Mouse (Mus musculus): ENCODE results near the gene Il1r2.

The Il1r2 gene

DNA sequence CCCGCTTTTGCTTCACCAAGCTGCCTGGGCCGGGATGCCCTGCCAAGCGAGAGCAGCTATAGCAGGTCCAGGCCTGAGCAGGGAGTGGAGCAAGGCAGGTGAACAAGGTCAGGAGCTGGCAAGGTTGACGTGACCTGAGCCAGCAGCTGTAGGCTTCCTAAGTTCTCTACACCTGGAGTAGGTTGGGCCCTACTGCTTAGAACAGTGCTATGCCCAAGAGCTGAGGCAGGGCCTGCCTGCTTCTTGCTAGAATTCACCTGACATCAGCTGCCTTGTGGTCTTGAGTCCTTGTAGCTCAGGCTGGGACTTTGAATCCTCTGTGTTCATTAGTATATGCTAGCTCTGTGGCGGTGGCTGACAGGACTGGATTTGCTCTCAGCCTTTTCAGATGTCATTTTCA is at the start of gene Il1r2:
Gene Il1r2, plus strand, starts transcription at position 301 of the 400 bp plus-strand sequence.
- no peak for DNase-seq

GRCm38 (mm10) chr1:40024554-40025320 is 49.1 kb upstream of the Il1r2 start:
- no peak for DNase-seq

GRCm38 (mm10) chr1:40025416-40025815 is 48.5 kb upstream of the Il1r2 start:
- DNase-seq, result no peak

- no peak for DNase-seq
These were observed 46.7 kb upstream of the Il1r2 start for GRCm38 (mm10) chr1:40027116-40027620.

DNA sequence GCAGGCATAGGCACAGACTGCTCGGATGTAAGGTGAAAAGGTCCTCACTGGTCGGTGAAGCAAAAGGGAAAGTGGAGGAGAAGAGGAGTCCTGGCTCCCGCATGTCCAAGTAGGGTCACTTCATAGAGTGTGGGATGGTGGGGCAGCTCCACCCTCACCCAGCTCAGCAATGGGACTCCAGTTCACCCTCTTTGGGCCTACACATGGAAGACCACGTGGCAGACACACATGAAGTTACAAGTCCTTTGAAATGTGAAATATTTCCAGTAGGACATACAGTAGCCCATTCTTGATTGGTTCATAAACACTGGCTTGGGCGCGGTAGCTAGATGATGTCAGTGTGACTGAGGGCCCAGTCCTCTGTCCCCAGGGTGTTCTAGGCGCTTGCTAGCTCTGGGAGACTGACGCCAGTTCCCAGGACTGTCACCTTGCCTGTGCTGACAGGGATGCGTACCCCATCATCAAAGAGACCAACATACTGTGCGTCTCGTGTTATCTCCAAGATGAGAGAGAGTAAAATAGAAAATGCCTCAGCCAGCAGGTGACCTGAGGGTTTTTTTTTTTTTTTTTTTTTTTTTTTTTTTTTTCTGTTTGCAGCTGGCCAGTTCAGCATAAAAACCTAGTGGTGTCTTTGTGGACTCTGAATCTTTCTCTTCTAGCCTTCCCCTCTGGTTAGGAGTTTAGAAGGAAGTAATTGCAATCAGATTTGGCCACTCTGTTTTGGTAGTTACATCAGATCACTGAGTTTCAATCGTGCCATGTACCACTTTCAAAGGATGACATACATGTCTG is 45.5 kb upstream of the Il1r2 start:
- no peak for DNase-seq

- no peak for DNase-seq
These were observed 44.3 kb upstream of the Il1r2 start for GRCm38 (mm10) chr1:40029597-40029996.

- DNase-seq, result no peak
These were observed 43.4 kb upstream of the Il1r2 start for GRCm38 (mm10) chr1:40030287-40030975.

GRCm38 (mm10) chr1:40030976-40031356 is 42.9 kb upstream of the Il1r2 start:
- DNase-seq, result no peak

GRCm38 (mm10) chr1:40031626-40032025 is 42.3 kb upstream of the Il1r2 start:
- no peak for DNase-seq

DNA sequence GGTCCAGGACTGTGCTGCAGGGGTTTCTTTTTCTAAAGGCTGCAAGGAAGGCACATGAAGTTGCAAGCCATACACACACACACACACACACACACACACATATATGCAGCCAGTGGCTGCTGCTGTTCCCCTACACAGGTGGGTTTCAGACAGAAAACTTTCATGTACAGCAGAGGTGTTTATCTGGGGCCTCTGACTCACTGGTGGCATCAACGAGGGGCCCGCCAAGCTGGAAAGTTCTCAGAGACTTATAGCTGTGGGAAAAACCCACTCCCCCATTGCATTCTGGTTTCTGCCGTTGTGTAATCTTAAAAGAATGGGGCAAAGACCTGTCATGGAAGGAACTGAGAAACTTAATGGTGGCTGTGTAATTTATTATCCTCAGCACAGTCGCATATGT is 40.6 kb upstream of the Il1r2 start:
- DNase-seq, result no peak

DNA sequence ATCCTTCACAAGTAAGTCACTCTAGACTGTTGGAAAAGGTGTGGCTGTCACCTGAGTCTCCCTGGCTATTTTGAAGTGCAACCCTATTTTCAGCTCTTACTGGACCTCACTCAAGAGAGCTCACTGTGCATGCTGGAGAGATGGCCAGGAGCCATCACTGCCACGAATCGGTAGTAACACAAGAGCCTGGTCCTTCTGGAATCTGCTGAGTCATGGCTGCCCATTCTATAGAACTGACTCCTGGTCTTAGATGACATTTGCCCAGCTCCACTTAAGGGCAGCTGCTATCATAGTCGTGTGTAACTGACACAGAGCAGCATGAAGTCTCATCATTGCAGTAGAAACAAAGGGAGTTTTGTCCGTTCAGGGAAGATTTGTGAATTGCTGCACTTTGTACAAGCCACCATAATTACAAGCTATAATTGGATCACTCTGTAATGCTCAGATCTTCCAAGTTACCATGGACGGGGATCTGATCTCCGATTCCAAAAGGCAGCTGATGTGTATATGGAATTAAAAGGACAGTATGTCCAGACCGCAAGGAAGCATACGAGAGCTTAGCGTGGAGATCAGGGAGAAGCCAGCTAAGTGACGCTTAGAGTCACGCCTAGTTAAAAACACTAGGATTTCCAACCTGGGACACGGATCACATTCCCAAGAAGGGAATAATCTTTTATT is 40.0 kb upstream of the Il1r2 start:
- no peak for DNase-seq

- DNase-seq, result no peak
These were observed 36.0 kb upstream of the Il1r2 start for GRCm38 (mm10) chr1:40037831-40038230.

DNA sequence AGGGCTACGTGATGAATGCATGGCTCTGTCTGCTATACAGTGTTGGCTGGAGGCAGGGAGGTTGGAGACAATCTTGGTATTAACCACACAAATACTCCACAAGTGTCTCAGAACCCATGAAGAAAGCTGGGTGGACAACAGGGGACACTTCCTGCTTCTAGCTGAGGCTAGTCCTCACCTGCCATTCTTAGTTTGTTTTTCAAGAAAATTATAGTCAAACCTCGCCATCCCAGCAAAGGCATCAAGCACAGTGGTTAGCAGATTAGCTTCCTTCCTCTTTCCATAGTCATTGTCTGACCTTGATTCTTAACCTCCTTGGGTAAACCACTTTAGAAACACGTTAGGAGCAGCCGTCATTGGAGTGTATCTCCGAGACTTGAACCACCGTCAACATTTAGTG is 28.2 kb upstream of the Il1r2 start:
- no peak for DNase-seq

GRCm38 (mm10) chr1:40046600-40046999 is 27.3 kb upstream of the Il1r2 start:
- no peak for DNase-seq

- DNase-seq, result no peak
These were observed 22.7 kb upstream of the Il1r2 start for GRCm38 (mm10) chr1:40051157-40051556.

- DNase-seq, result no peak
These were observed 21.7 kb upstream of the Il1r2 start for GRCm38 (mm10) chr1:40052156-40052555.

GRCm38 (mm10) chr1:40053071-40053470 is 20.8 kb upstream of the Il1r2 start:
- DNase-seq, result no peak

DNA sequence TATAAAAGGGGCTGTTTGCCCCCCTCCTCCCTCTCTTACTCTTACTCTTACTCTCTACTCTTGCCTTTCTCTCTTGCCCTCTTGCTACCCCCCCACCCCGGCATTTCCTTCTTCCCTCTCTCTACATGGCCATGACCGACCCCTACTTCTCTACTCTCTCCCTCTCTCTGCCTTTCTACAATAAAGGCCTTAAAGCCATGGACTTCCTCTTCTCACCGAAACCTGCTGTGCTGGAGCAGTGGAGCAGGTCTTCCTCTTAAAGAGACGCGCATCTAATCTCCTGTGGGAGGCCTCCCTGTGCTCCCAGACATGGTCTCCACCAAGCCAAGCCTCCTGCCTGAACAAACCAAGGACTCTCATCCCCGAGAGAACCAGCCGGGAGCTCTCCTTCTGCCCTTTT is 18.8 kb upstream of the Il1r2 start:
- DNase-seq, result no peak

GRCm38 (mm10) chr1:40055963-40056362 is 17.9 kb upstream of the Il1r2 start:
- no peak for DNase-seq

GRCm38 (mm10) chr1:40057351-40057750 is 16.5 kb upstream of the Il1r2 start:
- DNase-seq, result no peak

- no peak for DNase-seq
These were observed 15.9 kb upstream of the Il1r2 start for GRCm38 (mm10) chr1:40058013-40058412.

DNA sequence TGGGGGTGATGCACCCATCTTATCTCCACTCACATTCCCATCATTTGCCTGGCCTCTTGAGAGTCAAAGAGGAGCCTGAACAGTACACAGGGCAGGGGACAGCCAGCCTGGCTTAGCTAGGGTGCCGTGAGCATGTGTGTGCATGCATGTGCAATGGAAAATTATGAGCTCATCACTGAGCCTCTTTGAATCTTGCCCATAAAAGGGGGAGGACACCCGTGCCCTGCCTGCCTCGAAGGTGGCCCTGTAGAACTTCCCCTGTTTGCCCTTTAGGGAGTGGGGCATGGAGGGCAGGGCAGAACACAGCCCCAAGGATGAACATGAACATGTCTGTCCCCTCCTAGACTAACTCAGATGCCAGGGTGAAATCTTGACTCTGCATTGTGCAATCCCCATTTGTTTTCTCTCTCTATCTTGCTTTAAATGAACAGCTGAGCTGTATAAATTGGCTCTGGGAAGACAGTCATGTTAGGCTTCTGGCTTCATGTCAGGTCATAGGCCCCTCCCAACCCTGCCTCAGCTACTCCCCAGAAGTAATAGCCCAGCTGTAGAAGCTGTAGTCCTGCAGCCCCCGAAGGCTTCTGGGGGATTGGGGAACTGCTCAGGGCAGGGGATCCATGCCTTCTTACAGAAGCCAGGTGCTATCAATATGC is 14.6 kb upstream of the Il1r2 start:
- peak; percentile 15 for DNase-seq

All from kidney, postnatal 10 days (tissue).